Mouse (Mus musculus): Measurements from ENCODE around the gene Cd9. TPM values are rescaled to one million over a fixed set of nuclear protein-coding genes. Genes with fewer than 3 reads are reported as not detected.

Cd9 gene
- 40.3 and 49.1 TPM in 2 replicates for total RNA-seq (2014; rRNA removed)
- polyA plus RNA-seq (2015; fragmentation: Nextera tagmentation; extraction: Ambion mirVana) = 105 and 118 TPM in 2 replicates

GRCm38 (mm10) chr6:125494092-125494871 lies at the start of gene Cd9:
Gene Cd9, minus strand, starts transcription at chr6:125494791.
- H3K4me3 ChIP-seq (ENCODE audit: low read depth, low read length) = peak within 1 kb of the TSS; percentile 53
- H3K9ac ChIP-seq (replicated peaks; ENCODE audit: low read length, poor library complexity, severe bottlenecking) = peak within 1 kb of the TSS; percentile 44
- peak; percentile 71 for DNase-seq (ENCODE audit: low spot score)
- WGBS = under 1% methylated on average over 61 of the region's 61 CpGs
- no peaks in the 10 kb centered on the region for H3K9me3 ChIP-seq (ENCODE audit: low read length)
- peak; percentile 72 for ATAC-seq (ENCODE audit: low FRiP score)
- H3K4me2 ChIP-seq (ENCODE audit: low read depth, low read length, poor library complexity, severe bottlenecking) = peak within 1 kb of the TSS; percentile 98
- no peak for TF ChIP-seq CTCF (IDR thresholded peaks at IDR 0.05)
- H3K4me1 ChIP-seq (ENCODE audit: insufficient read depth, low read length) = no peaks in the 10 kb centered on the region
- no peaks in the 10 kb centered on the region for H3K36me3 ChIP-seq (ENCODE audit: insufficient read depth, low read length)
- peaks cover 10% of the 10 kb centered on the region; the same call in 1 of the 2 replicates for H3K27me3 ChIP-seq (ENCODE audit: insufficient read depth, low read length)
- no peak within 1 kb of the TSS; the same call in 1 of the 2 replicates for H3K27ac ChIP-seq (ENCODE audit: low read depth, low read length)

- Histone ChIP-seq H3K36me3 (ENCODE audit: insufficient read depth, low read length) (no peaks in the 10 kb centered on the region), H3K4me2 (ENCODE audit: low read depth, low read length, poor library complexity, severe bottlenecking) (no peak overlapping the region), H3K9me3 (ENCODE audit: low read length) (no peaks in the 10 kb centered on the region), H3K27ac (ENCODE audit: low read depth, low read length) (no peak overlapping the region), H3K4me3 (ENCODE audit: low read depth, low read length) (no peak overlapping the region), H3K27me3 (ENCODE audit: insufficient read depth, low read length) (no peaks in the 10 kb centered on the region), H3K9ac (replicated peaks; ENCODE audit: low read length, poor library complexity, severe bottlenecking) (no peak overlapping the region), H3K4me1 (ENCODE audit: insufficient read depth, low read length) (no peaks in the 10 kb centered on the region)
- ATAC-seq (ENCODE audit: low FRiP score) (no peak), DNase-seq (ENCODE audit: low spot score) (no peak)
- TF ChIP-seq CTCF (IDR thresholded peaks at IDR 0.05) = no peak
- WGBS = 86% methylated on average over 6 of the region's 6 CpGs
Observed at GRCm38 (mm10) chr6:125541296-125541695, 46.7 kb upstream of the Cd9 start.

DNA sequence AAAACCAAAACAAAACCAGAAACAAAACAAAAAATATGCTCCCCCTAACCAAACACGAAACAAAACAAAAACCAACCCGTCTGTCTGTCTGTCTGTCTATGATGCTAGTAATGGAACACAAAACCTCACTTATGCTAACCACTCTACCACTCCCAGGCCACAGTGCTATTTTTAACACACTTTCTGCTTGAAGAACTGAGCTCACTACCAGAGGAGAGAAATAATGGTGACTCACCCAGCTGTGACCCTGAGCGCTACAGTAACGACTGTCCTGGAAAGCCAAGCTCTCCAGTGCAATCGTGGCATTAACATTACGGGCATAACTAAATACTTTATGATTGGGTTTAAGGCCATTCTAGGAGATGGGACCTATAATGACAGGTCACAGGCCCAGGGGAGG lies 46.2 kb upstream of the Cd9 start:
- Histone ChIP-seq H3K36me3 (ENCODE audit: insufficient read depth, low read length) (no peaks in the 10 kb centered on the region), H3K4me1 (ENCODE audit: insufficient read depth, low read length) (no peaks in the 10 kb centered on the region), H3K4me2 (ENCODE audit: low read depth, low read length, poor library complexity, severe bottlenecking) (no peak overlapping the region), H3K9me3 (ENCODE audit: low read length) (no peaks in the 10 kb centered on the region), H3K4me3 (ENCODE audit: low read depth, low read length) (no peak overlapping the region), H3K9ac (replicated peaks; ENCODE audit: low read length, poor library complexity, severe bottlenecking) (no peak overlapping the region), H3K27ac (ENCODE audit: low read depth, low read length) (no peak overlapping the region), H3K27me3 (ENCODE audit: insufficient read depth, low read length) (no peaks in the 10 kb centered on the region)
- WGBS = 93% methylated on average over 6 of the region's 6 CpGs
- TF ChIP-seq CTCF (IDR thresholded peaks at IDR 0.05) = no peak
- DNase-seq (ENCODE audit: low spot score) (no peak), ATAC-seq (ENCODE audit: low FRiP score) (no peak)

DNA sequence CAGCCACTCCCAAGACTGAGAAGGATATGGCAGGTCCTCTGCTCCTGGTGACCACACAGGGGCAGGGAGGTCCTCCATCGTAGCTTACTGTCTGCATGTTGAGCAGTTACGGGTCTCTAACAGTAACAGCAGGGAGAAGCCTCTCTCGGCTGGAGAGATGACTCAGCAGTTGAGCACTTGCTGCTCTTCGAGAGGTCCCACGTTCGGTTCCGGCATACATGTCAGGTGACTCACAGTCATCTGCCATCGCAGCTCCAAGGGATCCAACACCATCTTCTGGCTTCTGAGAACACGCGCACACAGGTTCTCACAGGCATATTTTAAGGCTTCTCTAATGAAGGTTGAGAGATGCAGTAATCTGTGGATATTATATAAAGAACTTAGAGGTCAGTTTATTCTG lies 45.6 kb upstream of the Cd9 start:
- Histone ChIP-seq H3K4me3 (ENCODE audit: low read depth, low read length) (no peak overlapping the region), H3K4me2 (ENCODE audit: low read depth, low read length, poor library complexity, severe bottlenecking) (no peak overlapping the region), H3K9ac (replicated peaks; ENCODE audit: low read length, poor library complexity, severe bottlenecking) (no peak overlapping the region), H3K9me3 (ENCODE audit: low read length) (no peaks in the 10 kb centered on the region), H3K27me3 (ENCODE audit: insufficient read depth, low read length) (no peaks in the 10 kb centered on the region), H3K36me3 (ENCODE audit: insufficient read depth, low read length) (no peaks in the 10 kb centered on the region), H3K4me1 (ENCODE audit: insufficient read depth, low read length) (no peaks in the 10 kb centered on the region), H3K27ac (ENCODE audit: low read depth, low read length) (no peak overlapping the region)
- ATAC-seq (ENCODE audit: low FRiP score) (no peak), DNase-seq (ENCODE audit: low spot score) (no peak)
- no peak for TF ChIP-seq CTCF (IDR thresholded peaks at IDR 0.05)
- WGBS = 88% methylated on average over 10 of the region's 10 CpGs

DNA sequence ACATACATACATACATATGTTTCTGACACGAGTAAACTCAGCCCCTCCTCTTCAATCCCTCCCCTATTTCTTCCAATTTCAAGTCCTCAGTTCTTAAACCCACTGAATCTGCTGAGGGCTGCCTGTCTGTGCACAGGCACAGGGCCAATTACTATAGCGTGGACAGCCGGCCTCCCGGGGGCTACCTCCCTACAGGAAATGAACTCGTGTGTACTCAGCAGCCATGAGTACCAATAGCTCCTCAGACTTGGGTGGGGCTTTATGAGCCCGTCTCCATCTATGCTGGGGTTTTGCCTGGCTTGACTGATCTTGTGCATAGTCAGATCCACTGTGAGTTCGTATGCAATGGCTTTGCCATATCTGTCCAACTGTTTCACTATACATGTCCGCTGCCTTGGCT lies 44.8 kb upstream of the Cd9 start:
- Histone ChIP-seq H3K4me1 (ENCODE audit: insufficient read depth, low read length) (no peaks in the 10 kb centered on the region), H3K27me3 (ENCODE audit: insufficient read depth, low read length) (no peaks in the 10 kb centered on the region), H3K4me3 (ENCODE audit: low read depth, low read length) (no peak overlapping the region), H3K27ac (ENCODE audit: low read depth, low read length) (no peak overlapping the region), H3K4me2 (ENCODE audit: low read depth, low read length, poor library complexity, severe bottlenecking) (no peak overlapping the region), H3K36me3 (ENCODE audit: insufficient read depth, low read length) (no peaks in the 10 kb centered on the region), H3K9ac (replicated peaks; ENCODE audit: low read length, poor library complexity, severe bottlenecking) (no peak overlapping the region), H3K9me3 (ENCODE audit: low read length) (no peaks in the 10 kb centered on the region)
- TF ChIP-seq CTCF (IDR thresholded peaks at IDR 0.05) = no peak
- 70% methylated on average over 8 of the region's 8 CpGs for WGBS
- no peak for ATAC-seq (ENCODE audit: low FRiP score)
- no peak for DNase-seq (ENCODE audit: low spot score)

DNA sequence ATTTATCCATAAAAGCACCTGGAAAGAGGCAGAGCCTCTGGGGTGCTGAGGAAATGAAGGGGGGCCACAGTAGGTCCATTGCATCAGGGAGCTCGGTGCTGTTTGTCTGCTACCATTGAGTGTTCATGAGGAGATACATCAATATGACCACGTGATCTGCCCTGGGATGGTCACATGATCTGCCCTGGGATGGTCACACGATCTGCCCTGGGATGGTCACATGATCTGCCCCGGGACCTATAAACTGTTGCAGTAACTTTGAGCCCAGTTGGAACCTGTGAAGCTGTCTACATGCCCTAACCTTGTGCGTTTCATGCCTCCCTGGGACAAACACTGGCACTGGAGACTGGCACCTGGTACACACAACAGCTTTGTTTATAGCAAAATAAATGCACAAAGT lies 43.9 kb upstream of the Cd9 start:
- no peaks in the 10 kb centered on the region for H3K36me3 ChIP-seq (ENCODE audit: insufficient read depth, low read length)
- ATAC-seq (ENCODE audit: low FRiP score) = no peak
- 91% methylated on average over 5 of the region's 5 CpGs for WGBS
- H3K4me2 ChIP-seq (ENCODE audit: low read depth, low read length, poor library complexity, severe bottlenecking) = no peak overlapping the region
- no peak overlapping the region for H3K4me3 ChIP-seq (ENCODE audit: low read depth, low read length)
- TF ChIP-seq CTCF (IDR thresholded peaks at IDR 0.05) = no peak
- H3K9me3 ChIP-seq (ENCODE audit: low read length) = no peaks in the 10 kb centered on the region
- no peak overlapping the region for H3K9ac ChIP-seq (replicated peaks; ENCODE audit: low read length, poor library complexity, severe bottlenecking)
- no peak overlapping the region for H3K27ac ChIP-seq (ENCODE audit: low read depth, low read length)
- H3K4me1 ChIP-seq (ENCODE audit: insufficient read depth, low read length) = no peaks in the 10 kb centered on the region
- no peak for DNase-seq (ENCODE audit: low spot score)
- no peaks in the 10 kb centered on the region for H3K27me3 ChIP-seq (ENCODE audit: insufficient read depth, low read length)
